Mouse (Mus musculus) heart, postnatal 14 days (tissue): ENCODE measurements around the gene Luzp2. TPM values are rescaled to one million over a fixed set of nuclear protein-coding genes. Genes with fewer than 3 reads are reported as not detected.
"Not testable (repeated sequence)": the region's sequence is repeated elsewhere in the genome, so short reads cannot be mapped to it uniquely, and the experiment has no call there.

Source experiments
- DNase-seq, 2 experiments: peaks; one replicate each; pipeline ENCODE4 v3.0.0; 2021 to 2022
- intact Hi-C: fragments of 180-260 bp; cut with DNase I; formaldehyde crosslinking; loops from one replicate; pipeline ENCODE4 v1.15.1; 2025
- total RNA-seq, 2 experiments: library from RNA; stranded (reverse); gene quantifications; 2 replicates each; pipeline ENCODE4 v1.2.3; 2021

Luzp2 gene
- total RNA-seq, 2 experiments from 2014 or later, result 0.14 to 0.17 TPM

- intact Hi-C loops, result no loop called here
- no peak for DNase-seq
These were observed 145.3 kb downstream of the Luzp2 start for GRCm38 (mm10) chr7:54980585-54980984.

- no peak for DNase-seq
- intact Hi-C loops, result no loop called here
These were observed 165.1 kb downstream of the Luzp2 start for GRCm38 (mm10) chr7:55000397-55000796.

- no peak for DNase-seq
- intact Hi-C loops, result no loop called here
These were observed 174.0 kb downstream of the Luzp2 start for GRCm38 (mm10) chr7:55009173-55009771.

- DNase-seq, intact Hi-C loops: not testable (repeated sequence)
These were observed 298.6 kb downstream of the Luzp2 start for GRCm38 (mm10) chr7:55133850-55134249.

GRCm38 (mm10) chr7:55188927-55189326, 353.6 kb downstream of the Luzp2 start:
- DNase-seq, result no peak
- intact Hi-C loops, result no loop called here

- no peak for DNase-seq
- intact Hi-C loops, result no loop called here
These were observed 354.2 kb downstream of the Luzp2 start for GRCm38 (mm10) chr7:55189496-55189895.

GRCm38 (mm10) chr7:55190655-55191054, 355.4 kb downstream of the Luzp2 start:
- intact Hi-C loops, result no loop called here

GRCm38 (mm10) chr7:55198806-55199205, 363.5 kb downstream of the Luzp2 start:
- intact Hi-C loops, result no loop called here
- DNase-seq, result no peak

More at GRCm38 (mm10) chr7:55190655-55191054, 355.4 kb downstream of the Luzp2 start:
- no peak for DNase-seq

- DNase-seq, result no peak
- intact Hi-C loops, result no loop called here
These were observed 387.7 kb downstream of the Luzp2 start for GRCm38 (mm10) chr7:55222997-55223396.

- DNase-seq, result no peak
- intact Hi-C loops, result no loop called here
These were observed 394.1 kb downstream of the Luzp2 start for GRCm38 (mm10) chr7:55229407-55229806.
